Mouse (Mus musculus) forebrain, embryonic 16.5 days (tissue): ENCODE measurements around the gene Luc7l3. TPM values are rescaled to one million over a fixed set of nuclear protein-coding genes. Genes with fewer than 3 reads are reported as not detected.

Experiments used
- ATAC-seq: fragments of 200-750 bp; cut with Nextera tagmentation; 2 replicates; pipeline ENCODE4 v1.8.0; 2017; ENCODE audit warnings: mild to moderate bottlenecking, moderate library complexity
- H3K27ac ChIP-seq: fragments of 300-500 bp; sonication (generic); 2 replicates; pipeline ENCODE4 v1.5.1; 2014; ENCODE audit warnings: low read length, control low read depth
- H3K27me3 ChIP-seq: fragments of 300-500 bp; sonication (generic); replicated peaks from 2 replicates; pipeline ENCODE4 v1.6.1; 2014; ENCODE audit warnings: low read length; ENCODE audit not compliant: control insufficient read depth, insufficient read depth
- H3K36me3 ChIP-seq: fragments of 300-500 bp; sonication (generic); 2 replicates; pipeline ENCODE4 v1.6.1; 2014; ENCODE audit not compliant: control insufficient read depth, insufficient read depth
- H3K4me1 ChIP-seq: fragments of 300-500 bp; sonication (generic); replicated peaks from 2 replicates; pipeline ENCODE4 v1.6.1; 2014; ENCODE audit warnings: low read length; ENCODE audit not compliant: control insufficient read depth, insufficient read depth
- H3K4me2 ChIP-seq: fragments of 300-500 bp; sonication (generic); 2 replicates; pipeline ENCODE4 v1.6.1; 2014; ENCODE audit warnings: mild to moderate bottlenecking, low read length, control low read depth
- H3K4me3 ChIP-seq: fragments of 300-500 bp; sonication (generic); replicated peaks from 2 replicates; pipeline ENCODE4 v1.5.1; 2014; ENCODE audit warnings: mild to moderate bottlenecking, low read length, control low read depth
- H3K9ac ChIP-seq: fragments of 300-500 bp; sonication (generic); replicated peaks from 2 replicates; pipeline ENCODE4 v1.6.1; 2014; ENCODE audit warnings: low read depth, low read length, control low read depth
- H3K9me3 ChIP-seq: fragments of 300-500 bp; sonication (generic); 2 replicates; pipeline ENCODE4 v1.6.1; 2016; ENCODE audit warnings: low read length; ENCODE audit not compliant: control insufficient read depth
- whole genome bisulfite sequencing: fragments of 180-500 bp; shearing (Covaris S2); extraction: QIAGEN DNeasy Blood & Tissue Kit; methylation state at CpG from one replicate; pipeline ENCODE4 v1.1.7; 2014; 5-methylcytosine and 5-hydroxymethylcytosine counted together
- polyA plus RNA-seq: library from polyadenylated mRNA; unstranded; fragments of >200 nt; fragmentation: Nextera tagmentation; extraction: Ambion mirVana; gene quantifications from 2 replicates; pipeline ENCODE4 v1.2.1, GENCODE M21; 2015

Gene Luc7l3
- polyA plus RNA-seq, 1 experiment from 2014 or later = 163 TPM

GRCm38 (mm10) chr11:94285886-94286574 lies 35.8 kb downstream of the Luc7l3 start:
- Histone ChIP-seq H3K27me3 (no peaks in the 10 kb centered on the region), H3K9me3 (no peaks in the 10 kb centered on the region), H3K36me3 (peaks cover 27% of the 10 kb centered on the region), H3K4me1 (0 out of 2 replicates have a peak, but pooled peaks cover 7% of the 10 kb centered on the region), H3K4me2 (no peak overlapping the region), H3K9ac (no peak overlapping the region), H3K27ac (no peak overlapping the region), H3K4me3 (no peak overlapping the region)
- ATAC-seq = no peak
- WGBS = 89% methylated on average over 11 of the region's 11 CpGs

- WGBS = 92% methylated on average over 6 of the region's 6 CpGs
- no peak for ATAC-seq
- H3K4me1 ChIP-seq = 0 out of 2 replicates have a peak, but pooled peaks cover 7% of the 10 kb centered on the region
Observed at GRCm38 (mm10) chr11:94283536-94284099, 38.2 kb downstream of the Luc7l3 start.

GRCm38 (mm10) chr11:94282291-94282690 lies 39.5 kb downstream of the Luc7l3 start:
- Histone ChIP-seq H3K4me1 (peaks cover 9% of the 10 kb centered on the region; the same call in 1 of the 2 replicates), H3K27me3 (no peaks in the 10 kb centered on the region), H3K27ac (peak overlapping the region; percentile 35; the same call in 1 of the 2 replicates), H3K9me3 (no peaks in the 10 kb centered on the region), H3K4me2 (no peak overlapping the region), H3K36me3 (peaks cover 4% of the 10 kb centered on the region), H3K4me3 (no peak overlapping the region), H3K9ac (no peak overlapping the region)
- 60% methylated on average over 5 of the region's 5 CpGs for WGBS
- no peak for ATAC-seq

More at GRCm38 (mm10) chr11:94283536-94284099, 38.2 kb downstream of the Luc7l3 start:
- no peaks in the 10 kb centered on the region for H3K9me3 ChIP-seq
- H3K4me3 ChIP-seq = no peak overlapping the region
- peaks cover 14% of the 10 kb centered on the region for H3K36me3 ChIP-seq
- H3K27ac ChIP-seq = no peak overlapping the region
- no peaks in the 10 kb centered on the region for H3K27me3 ChIP-seq
- H3K4me2 ChIP-seq = no peak overlapping the region
- no peak overlapping the region for H3K9ac ChIP-seq

GRCm38 (mm10) chr11:94281199-94282181 lies 40.3 kb downstream of the Luc7l3 start, which contains the start of gene Gm21885:
Gm21885 (plus strand) TSS chr11:94281873.
- no peak within 1 kb of the TSS for H3K4me2 ChIP-seq
- H3K4me3 ChIP-seq = no peak within 1 kb of the TSS
- no peak within 1 kb of the TSS for H3K9ac ChIP-seq
- peak; percentile 30; the same call in 1 of the 2 replicates for ATAC-seq
- peaks cover 14% of the 10 kb centered on the region for H3K4me1 ChIP-seq
- H3K36me3 ChIP-seq = peaks cover 4% of the 10 kb centered on the region
- H3K27me3 ChIP-seq = no peaks in the 10 kb centered on the region
- H3K9me3 ChIP-seq = no peaks in the 10 kb centered on the region
- 74% methylated on average over 11 of the region's 11 CpGs for WGBS
- peak within 1 kb of the TSS; percentile 35; the same call in 1 of the 2 replicates for H3K27ac ChIP-seq

GRCm38 (mm10) chr11:94276869-94277337 lies 44.9 kb downstream of the Luc7l3 start:
- peak overlapping the region; percentile 28 for H3K4me3 ChIP-seq
- peak overlapping the region; percentile 46 for H3K9ac ChIP-seq
- H3K9me3 ChIP-seq = no peaks in the 10 kb centered on the region
- no peaks in the 10 kb centered on the region for H3K36me3 ChIP-seq
- 6% methylated on average over 20 of the region's 20 CpGs for WGBS
- peak overlapping the region; percentile 5; the same call in 1 of the 2 replicates for H3K27ac ChIP-seq
- peaks cover 12% of the 10 kb centered on the region for H3K4me1 ChIP-seq
- peak; percentile 87 for ATAC-seq
- peak overlapping the region; percentile 54 for H3K4me2 ChIP-seq
- no peaks in the 10 kb centered on the region for H3K27me3 ChIP-seq

GRCm38 (mm10) chr11:94275686-94276085 lies 46.1 kb downstream of the Luc7l3 start:
- no peak for ATAC-seq
- Histone ChIP-seq H3K9ac (no peak overlapping the region), H3K4me1 (peaks cover 8% of the 10 kb centered on the region), H3K9me3 (no peaks in the 10 kb centered on the region), H3K4me2 (no peak overlapping the region), H3K27me3 (no peaks in the 10 kb centered on the region), H3K36me3 (no peaks in the 10 kb centered on the region), H3K4me3 (no peak overlapping the region), H3K27ac (no peak overlapping the region)
- WGBS = 92% methylated on average over 2 of the region's 2 CpGs

GRCm38 (mm10) chr11:94275226-94275625 lies 46.6 kb downstream of the Luc7l3 start:
- Histone ChIP-seq H3K9me3 (no peaks in the 10 kb centered on the region), H3K4me1 (peaks cover 8% of the 10 kb centered on the region), H3K9ac (no peak overlapping the region), H3K4me3 (no peak overlapping the region), H3K36me3 (no peaks in the 10 kb centered on the region), H3K27me3 (no peaks in the 10 kb centered on the region), H3K4me2 (no peak overlapping the region), H3K27ac (no peak overlapping the region)
- ATAC-seq = no peak
- WGBS = 79% methylated on average over 7 of the region's 7 CpGs

GRCm38 (mm10) chr11:94274206-94274867 lies 47.5 kb downstream of the Luc7l3 start:
- no peaks in the 10 kb centered on the region for H3K27me3 ChIP-seq
- 93% methylated on average over 10 of the region's 10 CpGs for WGBS
- no peak overlapping the region for H3K27ac ChIP-seq
- no peak overlapping the region for H3K9ac ChIP-seq
- no peak overlapping the region for H3K4me3 ChIP-seq
- H3K36me3 ChIP-seq = no peaks in the 10 kb centered on the region
- no peak overlapping the region for H3K4me2 ChIP-seq
- no peaks in the 10 kb centered on the region for H3K9me3 ChIP-seq
- ATAC-seq = no peak
- peaks cover 8% of the 10 kb centered on the region for H3K4me1 ChIP-seq
